Mouse (Mus musculus): Measurements from ENCODE around the gene Pbxip1.
A peak's percentile ranks its signal among the peaks of the same experiment; 100 is the strongest.
"Not testable (repeated sequence)": the region's sequence is repeated elsewhere in the genome, so short reads cannot be mapped to it uniquely, and the experiment has no call there.

Pbxip1 gene

DNA sequence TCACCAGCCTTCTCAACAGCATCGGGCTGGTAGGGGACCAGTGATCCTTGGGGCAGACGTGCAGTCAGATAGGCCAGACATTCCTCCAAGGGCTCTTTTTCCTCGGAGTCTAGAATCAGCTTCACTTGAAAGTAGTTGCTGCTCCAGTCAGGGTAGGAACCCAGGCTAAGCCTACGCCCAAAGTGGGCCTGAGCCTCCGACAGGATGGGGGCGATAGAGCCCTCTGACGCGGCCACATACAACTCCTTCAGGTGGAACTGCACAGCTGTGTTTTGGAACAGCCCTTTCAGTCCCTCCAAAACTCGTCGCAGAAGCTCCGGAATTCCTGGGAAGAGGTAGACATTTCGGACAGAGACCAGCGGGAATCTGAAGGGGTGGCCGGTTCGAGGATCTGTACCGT lies 28.1 kb upstream of the Pbxip1 start:
- DNase-seq (ENCODE audit: low read depth in 2 of 2, low spot score in 2 of 2): no peak

DNA sequence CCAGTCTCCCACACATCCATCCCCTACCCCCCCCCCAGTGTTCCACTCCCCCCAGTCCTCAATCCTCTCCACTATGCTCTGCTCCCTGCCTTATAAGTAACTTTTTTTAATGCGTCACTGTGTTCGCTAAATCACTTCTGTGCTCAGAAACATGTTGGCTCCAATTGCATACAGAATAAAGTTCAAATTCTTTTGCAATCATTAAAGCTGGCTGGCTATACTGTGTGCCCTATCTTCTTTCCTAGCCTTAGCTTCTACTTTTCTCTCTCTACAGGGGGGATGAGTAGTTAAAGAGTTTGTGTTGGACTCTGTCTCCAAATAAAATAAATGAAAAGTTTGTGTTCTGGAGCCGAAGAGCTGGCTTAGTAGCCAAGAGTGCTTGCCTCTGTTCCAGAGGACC lies 26.8 kb upstream of the Pbxip1 start:
- DNase-seq (ENCODE audit: low read depth in 2 of 2, low spot score in 2 of 2): no peak

DNA sequence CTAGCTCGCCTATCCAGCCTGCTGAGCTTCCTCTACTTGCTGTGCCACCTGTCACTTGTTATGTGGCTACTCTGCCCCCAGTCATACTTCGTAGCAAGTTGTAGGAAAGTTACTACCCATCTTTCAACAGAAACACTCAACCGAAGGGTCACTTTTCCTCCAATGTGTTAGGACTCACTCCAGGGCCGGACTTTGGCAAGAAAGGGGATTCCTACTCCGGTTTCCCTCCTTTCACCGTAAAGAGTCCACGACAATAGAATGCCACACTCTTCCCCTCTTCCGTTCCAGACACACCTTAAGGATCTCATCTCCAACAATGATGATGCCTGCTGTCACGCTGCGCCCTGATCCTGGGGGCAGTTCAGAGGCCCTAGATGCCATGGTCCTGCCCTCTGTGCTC lies 25.6 kb upstream of the Pbxip1 start:
- no peak for DNase-seq (ENCODE audit: low read depth in 2 of 2, low spot score in 2 of 2)

DNA sequence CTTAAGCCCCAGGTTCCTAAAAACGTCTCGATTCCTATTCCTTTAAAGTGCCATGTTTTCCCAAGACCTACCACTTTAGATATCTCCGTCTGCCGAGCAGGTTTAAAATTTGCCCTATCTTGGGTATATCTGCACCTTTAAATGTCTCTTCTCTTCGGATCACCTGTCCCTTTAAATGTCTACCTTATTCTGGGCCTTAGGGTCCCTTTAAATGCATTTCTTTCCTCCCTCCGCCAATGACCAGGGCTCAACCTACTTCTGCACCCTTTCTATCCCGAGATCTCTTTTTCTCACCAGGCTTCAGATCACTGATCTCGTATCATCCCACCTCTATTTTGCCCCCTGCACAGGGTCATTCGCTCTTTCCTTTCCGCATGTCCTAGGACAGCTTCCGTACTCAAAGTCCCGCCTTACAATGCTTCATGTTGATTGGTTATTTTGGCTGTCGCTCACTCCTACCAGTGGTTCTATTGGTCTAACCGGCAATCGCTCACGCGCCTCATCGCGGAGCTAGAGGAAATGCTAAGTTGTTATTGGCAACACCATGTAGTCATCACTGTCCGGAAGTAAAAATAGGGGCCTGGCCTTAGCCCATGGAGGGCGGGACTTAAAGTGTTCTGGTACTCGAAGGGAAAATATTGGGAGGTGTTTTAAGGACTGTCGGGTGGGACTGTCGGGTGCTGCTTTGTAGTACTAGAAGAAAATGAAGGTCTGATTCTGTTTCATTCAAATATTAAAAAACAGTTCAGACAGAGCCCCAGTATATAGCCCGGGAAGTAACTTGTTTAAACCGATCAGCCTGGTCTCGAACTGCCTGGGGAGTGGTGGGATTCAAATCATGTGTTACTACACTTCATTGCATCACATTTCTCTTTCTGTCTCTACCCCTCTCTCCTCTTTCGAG lies 24.8 kb upstream of the Pbxip1 start, which contains the start of gene Flad1:
Flad1 (minus strand) TSS at position 381 of the 904 bp plus-strand sequence.
- peak; percentile 96 to 99 for DNase-seq (ENCODE audit: low read depth in 2 of 2, low spot score in 2 of 2)

DNA sequence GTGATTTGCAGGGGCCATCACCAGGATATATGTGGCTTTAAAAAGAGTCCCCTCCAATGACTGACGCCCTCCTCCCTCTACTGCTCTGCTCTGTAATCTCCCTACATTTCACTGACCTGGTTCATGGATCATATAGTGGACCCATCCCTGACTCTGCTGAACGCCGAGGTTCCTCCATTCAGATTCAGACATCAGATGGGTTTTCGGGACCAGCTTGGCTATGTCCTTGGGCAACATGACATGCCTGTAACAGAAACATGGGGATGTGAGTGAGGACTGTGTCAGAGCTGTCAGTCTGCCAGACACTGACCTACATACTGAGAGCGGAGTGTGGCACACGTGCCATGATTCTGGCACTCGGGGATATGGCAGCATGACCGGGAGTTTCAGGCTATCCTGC lies 20.3 kb upstream of the Pbxip1 start:
- DNase-seq (ENCODE audit: low read depth in 2 of 2, low spot score in 2 of 2): no peak

DNA sequence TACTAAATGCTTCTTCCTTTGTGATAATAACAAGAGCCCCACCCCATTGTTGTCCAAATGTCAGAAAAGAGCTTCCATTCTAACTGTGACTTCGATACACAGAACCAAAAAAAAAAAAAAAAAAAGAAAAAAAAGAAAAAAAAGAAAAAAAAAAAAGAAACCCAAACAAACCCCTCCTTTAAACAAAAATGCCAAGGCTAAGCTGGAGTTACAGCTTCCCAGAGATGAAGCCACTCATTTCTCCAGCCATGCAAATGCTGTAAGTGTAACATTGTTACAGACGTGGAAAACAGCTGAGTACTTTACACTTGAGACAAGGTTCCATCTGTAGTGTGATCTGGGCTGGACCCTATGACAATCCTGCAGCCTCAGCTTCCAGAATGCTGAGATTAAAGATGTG lies 19.4 kb upstream of the Pbxip1 start:
- DNase-seq (ENCODE audit: low read depth in 2 of 2, low spot score in 2 of 2): no peak

DNA sequence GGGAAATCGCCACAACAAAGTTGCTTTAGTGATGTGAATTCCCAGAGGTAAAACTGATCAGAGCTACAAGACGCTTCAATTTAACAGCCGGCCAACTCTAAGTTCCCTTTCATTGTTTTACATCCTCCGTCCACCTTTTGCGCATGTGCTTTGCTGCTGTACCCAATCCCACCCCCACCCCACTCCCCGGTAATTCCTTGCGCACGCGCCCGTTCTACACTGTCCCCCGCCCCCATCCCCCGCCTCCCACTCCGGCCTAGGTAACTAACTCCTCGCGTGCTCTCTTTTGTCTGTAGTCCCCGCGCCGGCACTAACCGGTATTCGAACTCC lies 18.7 kb upstream of the Pbxip1 start:
- no peak for DNase-seq (ENCODE audit: low read depth in 2 of 2, low spot score in 2 of 2)

DNA sequence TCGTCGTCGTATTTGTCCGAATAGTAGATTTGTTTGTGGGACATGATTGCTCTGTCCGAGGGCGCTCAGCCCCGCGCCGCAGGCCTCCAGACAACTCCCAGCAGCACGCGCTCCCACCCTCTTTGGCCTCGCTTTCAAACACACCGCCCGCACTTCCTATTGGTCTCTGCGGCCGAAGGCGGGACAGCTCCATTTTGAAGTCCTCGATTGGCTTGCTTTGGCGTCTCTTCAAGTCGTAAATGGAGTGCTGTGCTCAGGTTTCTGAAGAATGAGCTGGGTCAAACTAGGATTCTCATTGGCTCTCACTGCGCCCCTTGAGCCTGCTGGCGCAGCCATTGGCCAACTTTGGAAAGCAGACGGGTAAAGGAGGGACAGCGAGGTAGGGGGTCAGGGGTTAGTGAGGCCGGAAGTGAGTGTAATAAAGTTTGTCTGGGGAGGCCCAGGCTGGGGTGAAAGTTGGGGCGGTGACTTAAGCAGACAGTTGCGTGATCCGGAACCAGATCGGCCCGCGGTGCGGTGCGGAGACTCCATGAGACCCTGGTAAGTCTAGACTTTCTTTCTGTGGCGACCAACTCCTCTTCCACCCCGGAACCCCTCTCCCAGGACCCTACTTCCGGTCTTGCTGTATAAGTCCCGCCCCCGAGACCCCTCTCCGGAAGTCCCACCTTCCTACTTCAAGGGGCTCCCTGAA lies 18.2 kb upstream of the Pbxip1 start, which contains the start of the genes Cks1b and Shc1:
Cks1b (minus strand) TSS at position 214 of the 691 bp plus-strand sequence.
Shc1 (plus strand) TSS at position 274 of the 691 bp plus-strand sequence.
- DNase-seq (ENCODE audit: low read depth in 2 of 2, low spot score in 2 of 2): peak; percentile 92

DNA sequence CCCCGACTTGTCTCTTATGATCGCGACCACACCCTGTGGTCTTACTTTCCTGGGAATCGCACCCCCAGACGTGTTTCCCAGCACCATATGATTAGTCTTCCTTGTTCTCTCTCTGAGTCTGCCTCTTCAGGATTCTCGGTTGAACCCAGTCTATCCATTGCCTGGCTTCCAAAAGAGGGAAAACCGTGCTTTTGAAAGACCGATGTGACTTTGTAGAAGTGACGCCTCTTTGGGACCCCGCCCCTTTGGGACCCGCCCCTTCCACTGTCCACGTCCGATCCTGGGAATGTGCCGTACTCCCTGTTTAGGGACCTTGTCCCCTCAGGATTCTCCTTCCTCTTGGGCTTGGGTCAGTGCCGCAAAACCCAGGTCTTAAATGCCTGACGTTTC lies 17.6 kb upstream of the Pbxip1 start:
- DNase-seq (ENCODE audit: low read depth in 2 of 2, low spot score in 2 of 2): no peak

DNA sequence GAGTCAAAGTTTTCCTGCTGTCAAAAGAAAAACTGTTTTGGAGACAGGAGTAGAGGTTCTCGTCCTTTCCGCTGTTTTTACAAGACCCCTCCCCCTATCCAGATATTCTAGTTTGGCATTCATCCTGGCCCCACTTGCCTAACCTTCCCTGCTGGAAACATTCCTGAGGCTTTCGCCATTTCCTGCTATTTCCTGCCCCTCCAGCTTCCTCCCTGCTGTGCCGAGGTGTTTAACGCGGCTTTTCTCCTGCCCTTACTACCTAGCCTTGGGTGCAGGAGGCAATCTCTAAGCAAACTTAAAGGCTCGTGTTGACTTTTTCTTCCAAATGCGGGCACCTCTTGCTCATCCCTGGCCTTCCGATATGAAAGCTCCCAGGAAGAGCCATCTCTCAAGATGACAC lies 16.9 kb upstream of the Pbxip1 start:
- no peak for DNase-seq (ENCODE audit: low read depth in 2 of 2, low spot score in 2 of 2)

DNA sequence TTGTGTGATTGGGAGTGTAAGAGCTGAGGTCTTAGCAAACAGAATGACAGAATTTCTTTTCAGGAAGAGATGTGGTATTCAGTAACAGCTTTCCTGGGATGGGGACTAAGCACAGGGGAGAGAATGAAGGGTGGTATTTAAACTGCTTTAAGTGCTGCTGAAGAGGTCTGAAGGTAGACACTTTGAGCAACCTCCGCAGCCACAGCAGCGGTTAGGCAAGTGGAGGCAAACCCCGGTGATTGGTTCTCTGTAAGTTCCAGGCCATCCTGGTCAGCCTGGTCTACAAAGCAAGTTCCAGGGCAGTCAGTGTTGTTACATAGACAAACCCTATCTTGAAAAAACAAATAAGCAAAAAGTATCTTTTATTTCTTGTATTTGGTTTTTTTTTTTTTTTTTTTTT lies 16.5 kb upstream of the Pbxip1 start:
- DNase-seq (ENCODE audit: low read depth in 2 of 2, low spot score in 2 of 2): no peak

DNA sequence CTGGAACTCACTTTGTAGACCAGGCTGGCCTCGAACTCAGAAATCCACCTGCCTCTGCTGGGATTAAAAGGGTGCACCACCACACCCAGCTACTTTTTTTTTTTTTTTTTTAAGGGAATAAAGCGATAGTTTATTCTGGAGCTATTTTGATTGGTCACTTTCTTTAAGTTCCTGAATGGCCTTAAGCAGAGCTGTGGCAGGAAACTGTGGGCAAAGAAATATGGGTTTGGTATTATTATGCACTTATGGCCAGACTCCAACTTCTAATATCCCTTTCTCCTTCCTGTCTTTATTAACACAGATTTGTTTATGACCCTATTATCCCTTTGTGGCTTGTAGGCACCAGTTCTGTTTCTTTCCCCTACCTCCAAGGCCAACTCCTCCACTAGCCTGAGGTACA lies 16.1 kb upstream of the Pbxip1 start:
- no peak for DNase-seq (ENCODE audit: low read depth in 2 of 2, low spot score in 2 of 2)

DNA sequence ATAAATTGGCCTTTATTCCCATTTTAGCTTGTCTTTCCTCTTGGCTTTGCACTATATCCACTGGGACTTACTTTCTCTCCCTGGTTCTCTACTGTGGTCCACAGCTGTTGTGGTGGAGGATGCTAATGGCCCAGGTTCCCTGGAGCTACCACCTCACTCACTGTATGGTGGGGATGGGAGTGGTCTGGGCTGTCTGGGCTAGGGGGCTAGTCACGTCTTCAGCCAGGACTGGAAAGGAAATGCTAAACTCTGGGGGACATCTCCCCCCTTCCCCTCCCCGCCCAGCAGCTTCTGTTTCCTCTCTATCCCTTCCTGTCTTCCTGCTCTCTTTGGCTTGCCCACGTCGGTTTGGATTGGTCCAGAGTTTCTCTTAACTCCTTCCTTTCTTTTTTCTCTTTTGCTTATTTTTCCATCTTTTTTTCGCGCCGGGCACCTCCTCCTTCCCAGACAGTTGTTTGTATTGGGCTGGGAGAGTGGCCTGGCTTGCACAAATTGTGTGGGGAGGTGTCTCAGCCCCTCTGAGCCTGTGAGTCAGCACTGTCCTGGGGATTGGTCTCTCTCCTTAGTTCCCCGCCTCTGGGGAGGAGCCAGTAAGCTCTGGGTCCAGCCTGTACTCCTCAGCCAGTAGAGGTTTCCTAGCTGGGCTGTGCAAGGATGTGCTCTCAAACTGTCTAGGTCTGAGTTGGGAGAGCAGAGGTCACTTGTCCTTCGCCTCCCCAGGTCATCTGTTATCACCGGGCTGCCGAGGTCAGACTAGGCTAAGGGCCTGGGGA lies 15.3 kb upstream of the Pbxip1 start:
- DNase-seq (ENCODE audit: low read depth in 2 of 2, low spot score in 2 of 2): no peak

DNA sequence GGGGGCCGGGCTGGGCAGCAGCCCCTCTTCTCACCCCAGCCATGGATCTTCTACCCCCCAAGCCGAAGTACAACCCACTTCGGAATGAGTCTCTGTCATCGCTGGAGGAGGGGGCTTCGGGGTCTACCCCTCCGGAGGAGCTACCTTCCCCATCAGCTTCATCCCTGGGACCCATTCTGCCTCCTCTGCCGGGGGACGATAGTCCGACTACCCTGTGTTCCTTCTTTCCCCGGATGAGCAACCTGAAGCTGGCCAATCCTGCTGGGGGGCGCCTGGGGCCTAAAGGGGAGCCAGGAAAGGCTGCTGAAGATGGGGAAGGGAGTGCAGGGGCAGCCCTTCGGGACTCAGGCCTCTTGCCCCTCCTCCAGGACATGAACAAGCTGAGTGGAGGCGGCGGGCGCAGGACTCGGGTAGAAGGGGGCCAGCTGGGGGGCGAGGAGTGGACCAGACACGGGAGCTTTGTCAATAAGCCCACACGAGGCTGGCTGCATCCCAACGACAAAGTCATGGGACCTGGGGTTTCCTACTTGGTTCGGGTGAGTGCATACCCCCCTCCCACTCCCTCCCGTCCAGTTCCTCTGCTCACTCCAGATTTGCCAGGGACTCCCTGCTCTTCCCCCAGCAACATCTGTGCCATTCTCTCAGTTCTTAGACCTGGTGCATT lies 14.6 kb upstream of the Pbxip1 start:
- no peak for DNase-seq (ENCODE audit: low read depth in 2 of 2, low spot score in 2 of 2)

DNA sequence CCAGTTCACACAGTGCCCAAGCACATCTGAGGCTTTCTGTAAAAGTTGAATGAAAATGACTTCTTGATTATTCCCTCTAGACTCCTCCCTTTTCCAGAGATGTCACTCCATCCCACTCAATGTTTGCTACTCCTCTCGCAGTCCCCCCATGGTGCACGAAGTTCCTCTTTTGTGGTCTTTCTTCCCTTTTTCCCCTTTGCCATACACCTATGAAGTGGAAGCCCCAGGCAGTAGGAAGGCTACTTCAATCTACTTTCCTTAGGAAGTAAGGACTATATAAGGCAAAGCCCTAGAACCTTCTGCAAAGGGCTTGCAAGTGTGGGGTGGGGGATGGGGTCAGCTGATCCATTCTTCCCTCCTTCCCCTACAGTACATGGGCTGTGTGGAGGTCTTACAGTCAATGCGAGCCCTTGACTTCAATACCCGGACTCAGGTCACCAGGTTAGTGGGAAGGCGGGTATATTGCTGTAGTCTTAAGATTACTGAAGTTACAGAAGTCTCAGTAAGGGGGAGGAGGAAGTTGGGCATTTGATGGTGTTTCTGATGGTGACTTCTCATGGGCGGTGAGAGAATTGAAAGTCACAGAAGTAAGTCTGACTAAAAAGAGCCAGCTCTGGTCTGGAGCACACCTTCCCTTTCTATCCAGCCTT lies 13.8 kb upstream of the Pbxip1 start:
- DNase-seq (ENCODE audit: low read depth in 2 of 2, low spot score in 2 of 2): no peak

DNA sequence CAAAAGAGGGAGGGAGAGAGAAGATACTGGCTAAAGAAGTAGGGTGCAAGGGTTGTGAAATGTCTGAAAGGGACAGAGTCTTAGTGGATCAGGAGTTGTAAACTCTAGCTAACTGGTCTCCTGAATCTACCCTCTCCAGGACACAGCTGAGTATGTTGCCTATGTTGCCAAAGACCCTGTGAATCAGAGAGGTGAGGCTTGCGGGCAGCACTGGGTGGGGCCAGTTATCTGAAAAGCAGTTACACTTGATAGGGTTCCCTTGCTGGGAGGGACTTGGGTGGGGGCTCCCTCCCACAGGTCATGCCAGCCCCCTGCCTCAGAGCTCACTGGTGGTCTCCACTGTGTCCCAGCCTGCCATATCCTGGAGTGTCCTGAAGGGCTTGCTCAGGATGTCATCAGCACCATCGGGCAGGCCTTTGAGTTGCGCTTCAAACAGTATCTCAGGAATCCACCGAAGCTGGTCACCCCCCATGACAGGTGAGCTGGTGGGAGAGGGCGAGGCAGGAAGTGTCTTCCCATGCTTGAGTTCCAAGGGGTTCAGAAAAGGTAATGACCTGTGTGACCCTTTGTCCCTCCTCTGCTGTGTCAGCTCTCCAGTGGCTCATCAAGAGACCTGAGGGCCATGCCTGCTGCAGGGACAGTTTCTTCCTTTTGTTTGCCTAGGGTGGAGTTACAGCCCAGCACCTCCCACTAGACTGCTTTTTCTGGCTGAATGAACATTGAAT lies 11.9 kb upstream of the Pbxip1 start:
- no peak for DNase-seq (ENCODE audit: low read depth in 2 of 2, low spot score in 2 of 2)

DNA sequence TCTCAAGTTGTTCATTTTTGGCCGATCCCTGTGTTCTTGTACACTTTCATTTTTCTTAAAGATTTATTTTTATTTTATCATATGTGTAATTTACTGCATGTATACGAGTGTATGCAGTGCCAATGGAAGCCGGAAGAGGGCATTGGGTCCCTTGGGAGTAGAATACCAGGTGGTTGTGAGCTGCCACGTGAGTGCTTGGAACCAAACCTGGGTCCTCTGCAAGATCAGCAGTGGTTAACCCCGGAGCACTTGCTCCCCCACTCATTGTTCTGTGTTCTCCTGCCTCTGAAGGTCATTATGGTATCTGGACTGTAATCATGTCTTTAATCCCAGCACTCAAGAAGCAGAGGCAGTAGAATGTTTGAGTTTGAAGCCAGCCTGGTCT lies 11.4 kb upstream of the Pbxip1 start:
- DNase-seq (ENCODE audit: low read depth in 2 of 2, low spot score in 2 of 2): no peak

DNA sequence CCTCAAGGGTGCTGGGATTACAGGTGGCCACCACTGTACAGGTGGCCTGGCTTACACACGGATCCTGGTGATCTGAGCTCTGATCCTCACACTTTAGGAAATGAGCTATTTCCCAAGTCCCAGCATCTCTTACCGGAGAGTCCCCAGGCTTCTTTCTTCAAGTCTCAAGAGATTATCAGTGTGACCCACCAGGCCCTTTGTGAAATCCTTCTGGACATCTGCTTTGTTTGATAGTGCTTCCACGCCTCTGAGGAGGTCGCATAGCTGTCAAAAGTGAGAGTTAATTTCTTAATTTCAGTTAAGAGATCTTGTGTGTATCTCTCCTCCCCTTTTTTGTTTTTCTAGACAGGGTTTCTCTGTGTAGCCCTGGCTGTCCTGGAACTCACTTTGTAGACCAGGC lies 10.6 kb upstream of the Pbxip1 start:
- DNase-seq (ENCODE audit: low read depth in 2 of 2, low spot score in 2 of 2): no peak

DNA sequence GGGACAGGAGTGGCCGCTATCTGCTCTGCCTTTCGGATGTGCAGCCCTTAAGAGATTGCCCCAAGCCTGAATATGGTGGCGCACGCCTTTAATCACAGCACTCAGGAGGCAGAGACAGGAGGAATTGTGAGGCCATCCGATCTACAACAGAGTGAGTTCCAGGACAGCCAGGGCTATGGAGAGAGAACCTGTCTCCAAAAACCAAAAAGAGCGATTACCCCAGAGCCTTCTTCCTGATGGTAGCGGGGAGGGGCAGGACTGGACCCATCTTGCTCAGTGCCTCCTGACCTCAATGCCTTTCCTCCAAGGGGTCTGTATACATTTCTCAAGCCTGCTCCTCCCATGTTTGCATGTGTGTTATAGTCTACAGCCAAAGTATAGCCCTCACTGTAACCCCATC lies 7.5 kb upstream of the Pbxip1 start:
- DNase-seq (ENCODE audit: low read depth in 2 of 2, low spot score in 2 of 2): not testable (repeated sequence)

All from CD8-positive naive resting alpha-beta T cell, adult 2 months (primary cell).